Mouse (Mus musculus) gastrocnemius, postnatal 4 days (tissue): ENCODE data around the gene Dennd4b. TPM values are rescaled to one million over a fixed set of nuclear protein-coding genes. Genes with fewer than 3 reads are reported as not detected.
"Not testable (repeated sequence)": the region's sequence is repeated elsewhere in the genome, so short reads cannot be mapped to it uniquely, and the experiment has no call there.

Experiments
- DNase-seq, 2 experiments: peaks; one replicate each; pipeline ENCODE4 v3.0.0; 2021 to 2022; ENCODE audit warnings: low spot score in 2 of 2, mixed read lengths in 2 of 2
- total RNA-seq, 2 experiments: library from RNA; stranded (reverse); gene quantifications; 2 replicates each; pipeline ENCODE4 v1.2.3; 2021

The Dennd4b gene
- total RNA-seq, 2 experiments from 2014 or later: 26.1 to 27.2 TPM

- DNase-seq: no peak
Observed at GRCm38 (mm10) chr3:90277793-90278192, 12.8 kb downstream of the Dennd4b start.

DNA sequence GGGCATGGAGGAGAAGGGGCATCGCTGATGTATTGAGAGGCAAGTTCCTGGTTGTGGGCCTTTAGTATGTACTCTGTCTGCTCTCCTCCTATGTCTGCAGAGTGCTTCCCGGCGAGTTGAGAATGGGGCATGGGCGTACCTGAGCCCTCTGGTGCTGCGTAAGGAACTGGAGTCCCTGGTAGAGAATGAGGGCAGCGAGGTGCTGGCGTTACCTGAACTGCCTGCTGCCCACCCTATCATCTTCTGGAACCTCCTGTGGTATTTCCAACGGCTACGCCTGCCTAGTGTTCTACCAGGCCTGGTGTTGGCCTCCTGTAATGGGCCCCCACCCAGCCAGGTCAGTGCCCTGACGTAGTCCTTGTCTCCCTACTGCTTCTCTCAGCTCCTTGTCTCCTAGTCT, 13.2 kb downstream of the Dennd4b start:
- DNase-seq: no peak

GRCm38 (mm10) chr3:90279216-90279615, 14.2 kb downstream of the Dennd4b start:
- no peak for DNase-seq

- DNase-seq: no peak
Observed at GRCm38 (mm10) chr3:90279743-90280142, 14.8 kb downstream of the Dennd4b start.

GRCm38 (mm10) chr3:90280708-90281107, 15.7 kb downstream of the Dennd4b start:
- DNase-seq: no peak

DNA sequence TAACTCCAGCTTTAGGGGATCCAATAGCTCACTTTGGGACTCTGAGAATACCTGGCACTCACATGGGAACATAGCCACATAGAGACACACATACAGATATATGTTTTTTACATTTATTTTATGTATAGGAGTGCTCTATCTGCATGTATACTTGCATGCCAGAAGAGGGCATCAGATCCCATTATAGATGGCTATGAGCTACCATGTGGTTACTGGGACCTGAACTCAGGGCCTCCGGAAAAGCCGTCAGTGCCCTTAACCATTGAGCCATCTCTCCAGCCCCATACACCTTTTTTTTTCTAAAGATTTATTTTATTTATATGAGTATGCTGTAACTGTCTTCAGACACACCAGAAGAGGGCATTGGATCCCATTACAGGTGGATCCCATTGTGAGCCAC, 19.2 kb downstream of the Dennd4b start:
- DNase-seq: no peak

- not testable (repeated sequence) for DNase-seq
Observed at GRCm38 (mm10) chr3:90289403-90289802, 24.4 kb downstream of the Dennd4b start.

GRCm38 (mm10) chr3:90290602-90291001, 25.6 kb downstream of the Dennd4b start:
- DNase-seq: no peak

GRCm38 (mm10) chr3:90291982-90292344, 27.0 kb downstream of the Dennd4b start:
- no peak for DNase-seq

DNA sequence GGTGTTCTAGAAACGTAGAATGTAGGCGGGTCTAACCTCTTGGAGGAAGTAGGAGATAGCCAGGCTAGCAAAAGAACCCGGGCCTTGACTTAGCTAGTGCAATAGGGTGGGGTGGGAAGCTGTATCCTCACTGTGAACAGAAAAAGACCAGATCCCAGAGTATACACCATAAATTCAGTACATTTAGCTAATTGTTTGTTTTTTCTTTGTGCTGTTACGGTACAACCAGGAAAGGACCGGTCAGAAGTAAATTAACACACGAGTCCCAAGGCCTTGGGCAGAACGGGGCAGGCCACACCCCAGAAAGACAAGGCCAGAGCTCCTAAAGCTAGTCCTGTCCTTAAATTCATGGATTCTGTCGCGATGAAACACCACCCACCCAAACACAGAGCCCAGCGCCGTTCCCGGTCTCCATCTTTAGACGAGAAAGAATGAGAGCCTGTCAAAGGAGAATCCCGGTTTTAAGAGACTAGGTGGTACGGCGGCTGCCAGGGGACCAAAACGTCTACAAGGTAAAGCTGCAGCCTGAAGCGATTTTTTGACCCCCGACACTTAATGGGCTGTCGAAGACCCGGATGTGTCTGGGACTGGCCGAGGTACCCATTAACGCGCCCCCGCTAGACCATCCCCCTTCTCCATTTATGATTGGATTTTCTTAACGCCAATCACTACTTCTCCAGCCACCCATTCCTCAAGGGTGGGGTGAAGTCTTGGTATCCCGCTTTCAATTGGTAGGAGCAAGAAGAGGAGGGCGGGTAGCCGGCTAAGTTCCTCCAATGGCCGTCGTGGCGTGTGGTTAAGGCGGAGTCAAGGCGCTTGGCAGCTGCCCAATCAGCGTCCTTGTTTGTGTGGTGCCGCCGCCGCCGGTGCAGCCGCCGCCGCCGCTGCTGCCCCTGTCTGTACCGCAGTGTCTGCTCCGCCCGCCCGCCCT, 27.6 kb downstream of the Dennd4b start, which contains the start of gene Gatad2b:
Gene Gatad2b, plus strand, starts transcription at position 834 of the 931 bp plus-strand sequence.
- DNase-seq: peak; percentile 96 to 98

- peak; percentile 58 to 71 for DNase-seq
Observed at GRCm38 (mm10) chr3:90293352-90294063, 28.5 kb downstream of the Dennd4b start.

GRCm38 (mm10) chr3:90294064-90294440, 29.1 kb downstream of the Dennd4b start:
- DNase-seq: no peak

DNA sequence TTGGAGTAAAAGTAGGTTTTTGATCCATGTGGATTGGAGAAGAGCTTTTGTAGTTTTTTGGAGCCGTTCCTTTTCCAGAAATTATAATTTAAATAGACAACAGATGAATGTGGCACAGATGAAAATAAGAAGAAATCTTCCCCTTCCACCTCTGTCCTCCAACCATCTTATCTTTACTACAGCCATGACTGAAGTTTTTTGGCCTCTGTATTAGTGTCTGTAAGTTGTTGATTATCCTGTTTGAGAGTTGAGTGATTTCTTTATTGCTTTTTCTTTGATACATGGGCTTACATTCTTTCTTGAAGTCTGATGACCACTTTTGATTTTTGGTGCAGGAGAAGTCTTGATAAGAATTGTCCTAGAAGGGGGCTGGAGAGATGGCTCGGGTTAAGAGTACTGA, 29.7 kb downstream of the Dennd4b start:
- DNase-seq: no peak

DNA sequence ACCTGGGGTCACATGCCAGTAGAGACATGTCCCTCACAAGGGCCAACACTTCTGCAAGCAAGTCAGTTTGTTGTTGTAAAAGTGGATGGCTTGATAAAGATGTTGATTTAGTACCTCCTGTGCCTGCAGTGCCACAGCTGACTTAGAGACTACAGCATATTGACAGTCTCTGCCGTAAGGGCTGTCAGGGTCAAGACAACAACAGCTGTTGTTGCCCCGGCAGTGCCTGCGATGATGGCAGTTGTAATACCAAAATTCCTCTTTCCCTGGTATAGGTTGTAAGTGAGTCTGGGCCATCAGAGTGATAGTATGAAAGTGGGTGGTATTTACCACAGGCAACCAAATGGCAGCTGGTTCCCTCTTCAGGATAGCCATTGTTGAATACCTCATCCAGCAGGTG, 40.8 kb downstream of the Dennd4b start:
- DNase-seq: no peak

GRCm38 (mm10) chr3:90309589-90309988, 44.6 kb downstream of the Dennd4b start:
- no peak for DNase-seq

DNA sequence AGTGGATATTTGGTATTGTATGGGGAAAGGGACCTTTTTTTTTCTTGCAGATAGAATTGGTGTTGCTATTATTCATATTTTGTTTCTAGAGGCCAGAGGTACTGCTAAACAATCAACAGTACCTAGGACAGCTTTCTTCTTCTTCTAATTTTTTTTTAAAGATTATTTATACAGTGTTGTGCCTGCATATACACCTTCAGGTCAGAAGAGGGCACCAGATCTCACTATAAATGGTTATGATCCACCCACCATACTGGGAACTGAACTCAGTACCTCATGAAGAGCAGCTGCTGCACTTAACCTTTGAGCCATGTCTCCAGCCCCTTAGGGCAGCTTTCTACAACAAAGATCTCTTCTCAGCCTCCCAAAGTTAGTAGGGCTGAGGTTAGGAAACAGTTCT, 48.4 kb downstream of the Dennd4b start:
- no peak for DNase-seq

GRCm38 (mm10) chr3:90314241-90314640, 49.3 kb downstream of the Dennd4b start:
- no peak for DNase-seq

DNA sequence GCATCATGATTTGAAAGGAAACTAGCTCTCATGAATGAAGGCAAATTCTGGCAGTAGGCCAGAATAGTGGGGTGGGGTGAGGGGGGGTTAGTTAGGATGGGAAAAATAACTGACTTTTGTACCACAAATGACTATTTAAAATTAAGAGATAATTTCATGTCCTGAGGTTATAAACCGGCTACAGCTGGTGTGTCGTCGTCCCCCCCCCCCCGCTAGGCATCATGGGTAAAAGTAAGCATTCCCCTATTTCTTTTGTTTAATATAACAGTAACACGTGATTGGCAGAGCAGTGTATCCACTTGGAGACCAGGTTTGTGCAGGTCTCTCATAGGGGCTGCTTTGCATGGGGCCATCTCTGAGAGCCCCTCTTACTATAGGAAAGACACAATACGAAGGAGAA, 57.3 kb downstream of the Dennd4b start:
- DNase-seq: no peak

- peak; percentile 49 to 80 for DNase-seq
Observed at GRCm38 (mm10) chr3:90323119-90323518, 58.1 kb downstream of the Dennd4b start.
